Mouse (Mus musculus) hindbrain, embryonic 10.5 days (tissue): Measurements from ENCODE around the gene Nol4l. TPM values are rescaled to one million over a fixed set of nuclear protein-coding genes. Genes with fewer than 3 reads are reported as not detected.
"Not testable (repeated sequence)": the region's sequence is repeated elsewhere in the genome, so short reads cannot be mapped to it uniquely, and the experiment has no call there.

Experiments
- DNase-seq: peaks from one replicate; pipeline ENCODE4 v3.0.0-alpha.2; 2017; ENCODE audit warnings: low spot score
- H3K27ac ChIP-seq: fragments of 300-500 bp; sonication (generic); 2 replicates; pipeline ENCODE4 v1.5.1; 2016; ENCODE audit warnings: mild to moderate bottlenecking, moderate library complexity
- H3K27me3 ChIP-seq: fragments of 300-500 bp; sonication (generic); 2 replicates; pipeline ENCODE4 v1.6.1; 2016; ENCODE audit warnings: mild to moderate bottlenecking; ENCODE audit not compliant: poor library complexity, insufficient read depth, severe bottlenecking
- H3K36me3 ChIP-seq: fragments of 300-500 bp; sonication (generic); 2 replicates; pipeline ENCODE4 v1.6.1; 2016; ENCODE audit warnings: mild to moderate bottlenecking, moderate library complexity
- H3K4me1 ChIP-seq: fragments of 300-500 bp; sonication (generic); replicated peaks from 2 replicates; pipeline ENCODE4 v1.6.1; 2016; ENCODE audit warnings: mild to moderate bottlenecking
- H3K4me3 ChIP-seq: fragments of 300-500 bp; sonication (generic); 2 replicates; pipeline ENCODE4 v1.5.1; 2016; ENCODE audit warnings: mild to moderate bottlenecking, moderate library complexity
- H3K9me3 ChIP-seq: fragments of 300-500 bp; sonication (generic); 2 replicates; pipeline ENCODE4 v1.6.1; 2016; ENCODE audit warnings: mild to moderate bottlenecking, moderate library complexity
- WGBS: fragments of 180-500 bp; shearing (Covaris S2); methylation state at CpG from one replicate; pipeline ENCODE4 v1.1.7; 2016; 5-methylcytosine and 5-hydroxymethylcytosine counted together
- polyA plus RNA-seq: library from polyadenylated mRNA; unstranded; fragments of >200 nt; fragmentation: Nextera tagmentation; extraction: Ambion mirVana; gene quantifications from 2 replicates; pipeline ENCODE4 v1.2.1, GENCODE M21; 2016

Nol4l gene
- polyA plus RNA-seq, 1 experiment from 2014 or later: 23.3 TPM

DNA sequence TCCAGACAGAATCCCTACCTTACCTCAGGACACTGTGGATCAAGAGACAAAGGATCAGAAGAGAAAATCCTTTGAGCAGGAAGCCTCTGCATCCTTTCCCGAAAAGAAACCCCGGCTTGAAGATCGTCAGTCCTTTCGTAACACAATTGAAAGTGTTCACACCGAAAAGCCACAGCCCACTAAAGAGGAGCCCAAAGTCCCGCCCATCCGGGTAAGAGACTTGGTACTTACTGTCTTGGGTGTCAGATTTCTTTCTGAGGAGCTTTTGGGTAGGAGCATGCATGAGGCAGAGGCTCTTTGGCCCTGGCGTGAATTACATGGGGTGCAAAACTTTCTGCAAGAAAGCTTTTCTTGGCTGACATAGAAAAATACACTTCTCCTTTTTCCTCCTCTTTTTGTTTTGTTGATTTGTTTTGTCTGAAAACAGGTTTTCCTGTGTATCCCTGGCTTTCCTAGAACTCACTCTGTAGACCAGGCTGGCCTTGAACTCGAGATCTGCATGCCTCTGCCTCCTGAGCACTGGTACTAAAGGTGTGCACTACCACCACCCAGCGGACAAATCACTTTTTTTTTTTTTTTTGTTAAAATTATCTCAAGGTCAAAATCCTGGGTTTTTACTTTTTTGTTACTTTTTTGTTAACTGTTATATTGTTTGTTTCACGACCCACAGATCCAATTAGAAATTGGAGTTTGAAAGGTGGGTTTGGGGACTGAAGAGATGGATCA lies 131.8 kb downstream of the Nol4l start:
- no peaks in the 10 kb centered on the region for H3K27me3 ChIP-seq
- no peak for DNase-seq
- 93% methylated on average over 11 of the region's 11 CpGs for WGBS
- H3K9me3 ChIP-seq: no peaks in the 10 kb centered on the region
- no peak overlapping the region for H3K4me3 ChIP-seq
- no peak overlapping the region for H3K27ac ChIP-seq
- peaks cover 98% of the 10 kb centered on the region for H3K36me3 ChIP-seq
- H3K4me1 ChIP-seq: no peaks in the 10 kb centered on the region

- WGBS: 96% methylated on average over 10 of the region's 10 CpGs
- Histone ChIP-seq H3K27me3 (no peaks in the 10 kb centered on the region), H3K4me3 (no peak overlapping the region), H3K36me3 (peaks cover 96% of the 10 kb centered on the region), H3K9me3 (no peaks in the 10 kb centered on the region), H3K27ac (no peak overlapping the region), H3K4me1 (no peaks in the 10 kb centered on the region)
- no peak for DNase-seq
Observed at GRCm38 (mm10) chr2:153393045-153393444, 136.7 kb downstream of the Nol4l start.

DNA sequence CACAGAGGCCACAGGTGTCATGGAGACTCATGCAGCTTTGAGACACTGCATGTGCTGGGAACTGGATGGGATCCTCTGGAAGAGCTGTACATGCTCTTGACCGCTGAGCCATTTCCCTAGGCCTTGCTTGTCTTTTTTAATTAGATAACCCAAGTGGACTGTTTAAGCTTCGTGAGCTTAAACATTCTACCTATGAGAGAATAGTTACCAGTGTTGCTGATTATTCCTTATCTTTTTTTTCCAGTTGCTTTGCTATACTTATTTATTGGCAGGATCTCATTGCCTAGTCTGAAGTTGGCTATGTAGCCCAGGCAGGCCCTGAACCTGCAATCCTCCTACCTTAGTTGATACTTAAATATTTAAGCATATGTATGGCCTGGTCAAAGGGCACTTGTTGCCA lies 139.9 kb downstream of the Nol4l start:
- no peaks in the 10 kb centered on the region for H3K9me3 ChIP-seq
- no peaks in the 10 kb centered on the region for H3K4me1 ChIP-seq
- 90% methylated on average over 2 of the region's 2 CpGs for WGBS
- no peak for DNase-seq
- peaks cover 90% of the 10 kb centered on the region for H3K36me3 ChIP-seq
- no peak overlapping the region for H3K27ac ChIP-seq
- no peaks in the 10 kb centered on the region for H3K27me3 ChIP-seq
- no peak overlapping the region for H3K4me3 ChIP-seq

- WGBS: 93% methylated on average over 1 of the region's 1 CpGs
- H3K27me3 ChIP-seq: no peaks in the 10 kb centered on the region
- no peak overlapping the region for H3K4me3 ChIP-seq
- peaks cover 86% of the 10 kb centered on the region for H3K36me3 ChIP-seq
- no peaks in the 10 kb centered on the region for H3K9me3 ChIP-seq
- no peak overlapping the region for H3K27ac ChIP-seq
- no peaks in the 10 kb centered on the region for H3K4me1 ChIP-seq
- DNase-seq: no peak
Observed at GRCm38 (mm10) chr2:153380479-153380878, 149.3 kb downstream of the Nol4l start.

DNA sequence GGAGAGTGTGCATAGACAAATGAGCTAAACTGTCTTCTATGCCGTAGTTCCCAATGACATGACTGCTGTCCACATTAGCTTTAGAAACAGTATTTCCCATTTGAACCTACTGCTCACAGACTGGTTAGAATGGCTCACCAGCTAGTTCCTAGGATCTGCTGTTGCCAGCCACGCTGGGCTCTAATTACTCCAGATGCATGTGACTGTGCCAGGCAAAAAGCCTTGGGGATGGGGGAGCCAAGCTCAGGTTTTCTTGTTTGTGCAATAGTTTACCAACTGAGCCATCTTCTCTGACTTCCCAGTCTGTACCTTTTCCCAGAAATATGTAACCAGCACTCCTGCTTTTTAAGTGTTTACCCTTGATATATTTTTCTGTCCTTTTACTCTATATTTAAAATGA lies 154.4 kb downstream of the Nol4l start:
- Histone ChIP-seq H3K27me3 (no peaks in the 10 kb centered on the region), H3K4me3 (no peak overlapping the region), H3K4me1 (no peaks in the 10 kb centered on the region), H3K36me3 (peaks cover 65% of the 10 kb centered on the region), H3K27ac (no peak overlapping the region), H3K9me3 (no peaks in the 10 kb centered on the region)
- DNase-seq: no peak
- WGBS: 89% methylated on average over 2 of the region's 2 CpGs

DNA sequence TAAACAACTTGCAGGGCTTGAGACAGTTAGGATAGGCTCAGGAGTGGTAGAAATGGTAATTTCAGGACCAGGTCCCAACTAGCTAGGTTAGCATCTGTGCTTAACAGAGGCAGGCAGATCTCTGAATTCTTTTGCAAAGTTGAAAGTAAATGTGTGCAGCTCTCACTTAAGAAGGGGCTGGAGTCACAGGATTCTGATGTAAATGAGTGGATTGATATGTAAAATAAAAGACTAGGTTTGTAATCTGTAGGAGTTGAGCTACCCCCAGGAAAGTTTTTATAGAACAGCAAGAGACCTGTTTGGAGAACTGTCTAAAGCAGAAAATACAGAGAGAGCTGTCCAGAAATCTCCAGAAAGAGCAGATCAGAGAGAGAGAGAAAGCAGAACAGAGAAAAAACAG lies 158.9 kb downstream of the Nol4l start:
- no peaks in the 10 kb centered on the region for H3K27me3 ChIP-seq
- no peak overlapping the region for H3K27ac ChIP-seq
- no peak for DNase-seq
- H3K9me3 ChIP-seq: no peaks in the 10 kb centered on the region
- no peaks in the 10 kb centered on the region for H3K4me1 ChIP-seq
- no peak overlapping the region for H3K4me3 ChIP-seq
- H3K36me3 ChIP-seq: peaks cover 73% of the 10 kb centered on the region

- not testable (repeated sequence) for H3K27ac ChIP-seq, H3K27me3 ChIP-seq, H3K9me3 ChIP-seq, H3K4me3 ChIP-seq, H3K4me1 ChIP-seq, DNase-seq
- peaks cover 98% of the 10 kb centered on the region for H3K36me3 ChIP-seq
- 92% methylated on average over 14 of the region's 14 CpGs for WGBS
Observed at GRCm38 (mm10) chr2:153364531-153364930, 165.2 kb downstream of the Nol4l start.

GRCm38 (mm10) chr2:153361101-153361710 lies 168.6 kb downstream of the Nol4l start:
- WGBS: 93% methylated on average over 1 of the region's 1 CpGs
- no peak for DNase-seq
- Histone ChIP-seq H3K4me3 (no peak overlapping the region), H3K27me3 (no peaks in the 10 kb centered on the region), H3K9me3 (no peaks in the 10 kb centered on the region), H3K4me1 (no peaks in the 10 kb centered on the region), H3K36me3 (peaks cover 97% of the 10 kb centered on the region), H3K27ac (no peak overlapping the region)

Other genes with a start within 250 kb of the Nol4l start
- gene Kif3b, start 238.6 kb downstream of the Nol4l start, polyA plus RNA-seq: 7.3 and 9.3 TPM in 2 replicates
- 11.7 and 13.4 TPM in 2 replicates for gene Asxl1, start 184.1 kb downstream of the Nol4l start, polyA plus RNA-seq
- gene 4930404H24Rik, start 37.2 kb downstream of the Nol4l start, polyA plus RNA-seq: not detected in 2 replicates
- gene Commd7, start 102.8 kb upstream of the Nol4l start, polyA plus RNA-seq: 71.9 and 75.6 TPM in 2 replicates
- 15.9 and 24.4 TPM in 2 replicates for gene Dnmt3b, start 119.5 kb upstream of the Nol4l start, polyA plus RNA-seq
- not detected in 2 replicates for gene Dnmt3c, start 166.7 kb upstream of the Nol4l start, polyA plus RNA-seq
- 314 and 319 TPM in 2 replicates for gene Mapre1, start 211.3 kb upstream of the Nol4l start, polyA plus RNA-seq
- 0.08 and 0.15 TPM in 2 replicates for gene Efcab8, start 250.0 kb upstream of the Nol4l start, polyA plus RNA-seq